Mouse (Mus musculus) lung, adult 2 months (tissue): Measurements from ENCODE around the gene Snph.
A peak's percentile ranks its signal among the peaks of the same experiment; 100 is the strongest.

Experiments used
- CTCF ChIP-seq: fragments of 200-500 bp; IDR thresholded peaks from 2 replicates; pipeline ENCODE4 v1.5.1; 2011; ENCODE audit warnings: mild to moderate bottlenecking, low read length, control low read depth; ENCODE audit not compliant: insufficient read depth
- POLR2A ChIP-seq: fragments of 200-500 bp; IDR thresholded peaks from 2 replicates; pipeline ENCODE4 v1.6.1; 2011; ENCODE audit warnings: low read depth, mild to moderate bottlenecking, control low read depth, low read length, borderline replicate concordance; ENCODE audit errors: extremely low read depth

DNA sequence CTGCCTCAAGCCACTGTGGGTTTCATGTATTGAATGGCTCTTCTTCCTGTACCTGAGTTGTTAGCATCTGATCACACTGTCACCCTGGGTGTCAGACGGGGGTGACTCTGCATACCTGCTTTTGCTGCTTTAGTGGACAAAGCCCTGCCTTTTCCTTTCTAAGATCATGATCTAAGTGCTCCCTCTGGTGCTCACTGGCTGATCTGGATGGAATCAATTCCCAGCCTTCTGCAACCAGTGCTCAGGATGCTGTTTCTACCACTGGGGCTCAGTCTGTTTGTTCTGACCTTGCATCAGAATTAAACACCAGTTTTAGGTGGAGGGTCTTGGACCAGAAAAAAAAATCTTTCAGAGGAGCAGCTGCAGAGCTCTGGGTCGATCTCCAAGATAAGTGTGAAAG is 43.8 kb upstream of the Snph start:
- 0 out of 2 replicates have a peak, but pooled peaks have one; percentile 4 for TF ChIP-seq CTCF
- TF ChIP-seq POLR2A: no peak
